Mouse (Mus musculus) intestine, embryonic 14.5 days (tissue): ENCODE measurements around the gene Npcd. TPM values are rescaled to one million over a fixed set of nuclear protein-coding genes. Genes with fewer than 3 reads are reported as not detected.

Experiments
- ATAC-seq: fragments of 200-750 bp; cut with Nextera tagmentation; replicated peaks from 2 replicates; pipeline ENCODE4 v1.8.0; 2017; ENCODE audit warnings: low read depth, moderate number of reproducible peaks, moderate TSS enrichment, moderate library complexity; ENCODE audit not compliant: low FRiP score, low TSS enrichment
- DNase-seq: peaks from one replicate; pipeline ENCODE4 v3.0.0-alpha.2; 2018; ENCODE audit warnings: low spot score
- H3K27ac ChIP-seq: fragments of 300-500 bp; sonication (generic); 2 replicates; pipeline ENCODE4 v1.5.1; 2014; ENCODE audit warnings: low read depth, mild to moderate bottlenecking, control low read depth
- H3K27me3 ChIP-seq: fragments of 300-500 bp; sonication (generic); replicated peaks from 2 replicates; pipeline ENCODE4 v1.6.1; 2014; ENCODE audit warnings: low read length, control low read depth; ENCODE audit not compliant: control insufficient read depth, insufficient read depth
- H3K36me3 ChIP-seq: fragments of 300-500 bp; sonication (generic); 2 replicates; pipeline ENCODE4 v1.6.1; 2014; ENCODE audit warnings: low read length, control low read depth; ENCODE audit not compliant: control insufficient read depth, insufficient read depth
- H3K4me1 ChIP-seq: fragments of 300-500 bp; sonication (generic); replicated peaks from 2 replicates; pipeline ENCODE4 v1.6.1; 2014; ENCODE audit warnings: low read length, control low read depth, mixed read lengths; ENCODE audit not compliant: control insufficient read depth, insufficient read depth
- H3K4me2 ChIP-seq: fragments of 300-500 bp; sonication (generic); 2 replicates; pipeline ENCODE4 v1.6.1; 2014; ENCODE audit warnings: low read length
- H3K4me3 ChIP-seq: fragments of 300-500 bp; sonication (generic); 2 replicates; pipeline ENCODE4 v1.5.1; 2014; ENCODE audit warnings: low read depth, low read length, control low read depth, mixed read lengths
- H3K9ac ChIP-seq: fragments of 300-500 bp; sonication (generic); 2 replicates; pipeline ENCODE4 v1.6.1; 2014; ENCODE audit warnings: mild to moderate bottlenecking, low read length
- H3K9me3 ChIP-seq: fragments of 300-500 bp; sonication (generic); 2 replicates; pipeline ENCODE4 v1.6.1; 2016; ENCODE audit warnings: low read length, control low read depth; ENCODE audit not compliant: control insufficient read depth
- WGBS: fragments of 180-500 bp; shearing (Covaris S2); extraction: QIAGEN DNeasy Blood & Tissue Kit; methylation state at CpG from one replicate; pipeline ENCODE4 v1.1.7; 2014; 5-methylcytosine and 5-hydroxymethylcytosine counted together
- polyA plus RNA-seq: library from polyadenylated mRNA; unstranded; fragments of >200 nt; fragmentation: Nextera tagmentation; extraction: Ambion mirVana; gene quantifications from 2 replicates; pipeline ENCODE4 v1.2.1, GENCODE M21; 2014

Gene Npcd
- polyA plus RNA-seq, 1 experiment from 2014 or later = not detected

DNA sequence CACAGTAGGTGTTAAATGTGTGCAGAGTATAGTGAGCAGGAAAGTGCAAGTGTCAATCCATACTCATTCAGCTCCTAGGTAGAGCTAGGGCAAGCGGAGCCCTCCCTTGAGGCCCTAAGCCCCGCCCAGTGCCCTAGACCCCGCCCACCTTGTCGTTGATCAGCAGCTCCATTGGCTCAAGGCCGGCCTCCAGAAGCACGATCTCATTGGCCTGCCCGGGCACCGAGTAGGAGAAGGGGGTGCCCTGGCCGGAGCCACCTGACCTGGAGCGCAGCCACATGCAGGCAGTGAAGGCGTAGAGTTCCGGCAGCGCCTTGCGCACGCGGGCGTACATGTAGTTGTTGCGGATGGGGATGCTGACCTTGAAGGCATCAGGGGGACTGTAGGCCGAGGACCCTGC lies 41.6 kb downstream of the Npcd start:
- H3K4me1 ChIP-seq = no peaks in the 10 kb centered on the region
- ATAC-seq (no peak), DNase-seq (no peak)
- H3K27me3 ChIP-seq = no peaks in the 10 kb centered on the region; the same call in 1 of the 2 replicates
- 17% methylated on average over 19 of the region's 19 CpGs for WGBS
- no peak overlapping the region for H3K4me2 ChIP-seq
- H3K9me3 ChIP-seq = no peaks in the 10 kb centered on the region
- H3K9ac ChIP-seq = no peak overlapping the region
- no peak overlapping the region for H3K27ac ChIP-seq
- no peaks in the 10 kb centered on the region for H3K36me3 ChIP-seq
- H3K4me3 ChIP-seq = no peak overlapping the region

DNA sequence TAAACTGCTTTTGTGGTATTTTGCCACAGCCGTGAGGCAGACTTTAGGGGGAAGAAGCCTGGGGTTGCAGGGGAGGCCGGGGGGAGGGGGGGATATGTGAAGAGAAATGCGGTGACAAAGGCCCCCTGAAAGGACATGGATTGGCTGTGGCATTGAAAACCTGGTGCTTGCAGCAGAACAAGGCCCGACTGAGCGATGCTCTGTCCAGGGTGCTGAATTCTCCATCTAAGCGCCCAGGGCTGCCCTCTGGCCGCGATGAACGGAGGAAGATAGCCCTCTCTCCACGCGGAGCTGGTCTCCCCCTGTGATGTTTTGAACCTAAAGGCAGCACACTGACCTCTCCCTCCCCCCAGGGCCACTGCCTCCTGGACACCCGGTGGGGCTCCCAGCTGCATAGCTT lies 42.5 kb downstream of the Npcd start:
- Histone ChIP-seq H3K4me3 (no peak overlapping the region), H3K27me3 (no peaks in the 10 kb centered on the region; the same call in 1 of the 2 replicates), H3K9me3 (no peaks in the 10 kb centered on the region), H3K4me2 (no peak overlapping the region), H3K27ac (no peak overlapping the region), H3K36me3 (no peaks in the 10 kb centered on the region), H3K4me1 (no peaks in the 10 kb centered on the region), H3K9ac (no peak overlapping the region)
- no peak for ATAC-seq
- peak; percentile 89 for DNase-seq
- 3% methylated on average over 12 of the region's 12 CpGs for WGBS

DNA sequence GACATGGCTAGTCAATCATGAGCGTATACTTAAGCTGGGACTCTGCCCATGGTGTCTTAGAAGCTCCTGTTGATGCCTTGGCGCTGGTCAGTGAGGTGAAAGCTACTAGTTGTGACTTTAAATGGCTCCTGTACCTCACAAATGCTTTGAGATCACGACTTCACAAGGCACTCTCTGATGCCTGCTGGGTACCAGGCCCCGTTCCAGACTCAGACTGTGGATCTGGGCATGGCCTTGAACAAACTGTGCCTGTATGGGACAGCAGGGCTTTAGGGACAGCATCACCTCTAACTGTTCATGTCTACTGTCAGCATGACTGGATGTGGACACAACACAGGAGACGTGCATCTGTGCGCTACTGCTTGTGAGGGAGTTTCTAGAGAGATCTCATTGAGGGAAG lies 43.1 kb downstream of the Npcd start:
- H3K27me3 ChIP-seq = no peaks in the 10 kb centered on the region; the same call in 1 of the 2 replicates
- H3K27ac ChIP-seq = no peak overlapping the region
- ATAC-seq (no peak), DNase-seq (no peak)
- H3K9me3 ChIP-seq = no peaks in the 10 kb centered on the region
- no peak overlapping the region for H3K4me2 ChIP-seq
- 84% methylated on average over 6 of the region's 6 CpGs for WGBS
- no peaks in the 10 kb centered on the region for H3K36me3 ChIP-seq
- no peak overlapping the region for H3K4me3 ChIP-seq
- H3K9ac ChIP-seq = no peak overlapping the region
- no peaks in the 10 kb centered on the region for H3K4me1 ChIP-seq

DNA sequence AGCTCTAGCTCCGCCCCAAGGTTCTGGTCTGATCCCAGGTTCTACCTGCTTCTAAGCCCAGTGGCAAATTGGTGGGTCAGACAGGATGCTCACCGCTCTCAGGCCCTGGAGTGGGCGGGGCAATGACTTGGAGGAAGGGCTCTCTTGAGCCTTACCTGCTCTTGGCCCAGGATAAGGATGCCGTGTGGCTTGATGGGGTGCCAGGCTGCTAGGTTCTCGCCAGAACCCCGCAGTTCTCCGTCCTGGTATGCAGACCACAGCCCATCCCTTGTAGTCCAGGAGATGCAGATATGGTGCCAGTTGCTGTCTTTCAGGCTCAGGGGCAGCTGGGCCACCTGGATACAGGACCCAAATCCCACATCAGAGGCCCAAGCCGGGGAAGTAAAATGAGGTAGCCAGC lies 43.9 kb downstream of the Npcd start:
- Histone ChIP-seq H3K9me3 (no peaks in the 10 kb centered on the region), H3K4me1 (no peaks in the 10 kb centered on the region), H3K4me3 (no peak overlapping the region), H3K36me3 (no peaks in the 10 kb centered on the region), H3K27ac (no peak overlapping the region), H3K27me3 (no peaks in the 10 kb centered on the region; the same call in 1 of the 2 replicates), H3K4me2 (no peak overlapping the region), H3K9ac (no peak overlapping the region)
- 43% methylated on average over 8 of the region's 8 CpGs for WGBS
- DNase-seq (no peak), ATAC-seq (no peak)

DNA sequence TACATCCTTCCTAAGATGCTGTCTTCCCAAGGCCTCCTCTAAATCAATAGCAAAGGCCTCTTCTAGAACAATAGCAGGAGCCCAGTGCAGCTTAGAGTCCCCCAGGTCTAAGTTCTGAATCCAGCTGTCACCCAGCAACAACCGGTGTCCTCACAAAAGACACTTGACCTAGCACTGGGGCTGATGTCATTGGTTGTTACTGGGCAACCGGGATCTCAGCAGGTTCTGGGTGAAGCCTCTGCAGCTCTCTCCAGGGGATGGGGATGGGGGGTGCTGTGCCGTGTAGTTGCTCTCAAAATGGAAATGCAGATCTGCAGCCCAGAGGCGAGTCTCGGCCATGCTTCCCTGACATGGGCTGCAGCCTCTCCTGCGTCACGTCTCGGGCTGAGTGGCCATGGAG lies 46.2 kb downstream of the Npcd start:
- no peaks in the 10 kb centered on the region for H3K4me1 ChIP-seq
- no peaks in the 10 kb centered on the region; the same call in 1 of the 2 replicates for H3K27me3 ChIP-seq
- no peak overlapping the region for H3K27ac ChIP-seq
- no peak overlapping the region for H3K9ac ChIP-seq
- 66% methylated on average over 8 of the region's 8 CpGs for WGBS
- H3K36me3 ChIP-seq = no peaks in the 10 kb centered on the region
- no peak overlapping the region for H3K4me3 ChIP-seq
- no peaks in the 10 kb centered on the region for H3K9me3 ChIP-seq
- DNase-seq = no peak
- H3K4me2 ChIP-seq = no peak overlapping the region
- no peak for ATAC-seq

DNA sequence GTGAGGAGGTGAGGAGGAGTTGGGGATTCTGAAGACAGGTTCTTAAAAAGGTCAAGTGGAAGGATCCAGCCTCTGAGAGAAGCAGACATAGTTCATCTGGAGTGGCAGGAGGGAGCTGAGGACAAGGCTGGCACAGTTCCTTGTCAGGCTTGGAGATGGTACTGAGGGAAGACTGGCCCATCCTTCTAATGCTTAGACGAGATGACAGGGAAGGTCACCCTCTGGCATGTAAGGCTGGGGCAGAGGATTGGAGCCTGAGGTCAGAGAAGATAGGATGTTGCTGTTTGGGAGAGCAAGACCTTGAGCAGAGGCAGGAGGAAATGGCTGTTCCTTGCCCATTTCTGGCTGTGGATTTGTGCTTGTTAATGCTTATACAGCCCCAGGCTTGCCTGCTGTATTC lies 49.0 kb downstream of the Npcd start:
- no peaks in the 10 kb centered on the region for H3K9me3 ChIP-seq
- no peaks in the 10 kb centered on the region for H3K27me3 ChIP-seq
- no peaks in the 10 kb centered on the region for H3K36me3 ChIP-seq
- no peaks in the 10 kb centered on the region for H3K4me1 ChIP-seq
- ATAC-seq (no peak), DNase-seq (no peak)
- H3K4me2 ChIP-seq = no peak overlapping the region
- H3K4me3 ChIP-seq = no peak overlapping the region
- H3K9ac ChIP-seq = no peak overlapping the region
- WGBS = 62% methylated on average over 1 of the region's 1 CpGs
- no peak overlapping the region for H3K27ac ChIP-seq

DNA sequence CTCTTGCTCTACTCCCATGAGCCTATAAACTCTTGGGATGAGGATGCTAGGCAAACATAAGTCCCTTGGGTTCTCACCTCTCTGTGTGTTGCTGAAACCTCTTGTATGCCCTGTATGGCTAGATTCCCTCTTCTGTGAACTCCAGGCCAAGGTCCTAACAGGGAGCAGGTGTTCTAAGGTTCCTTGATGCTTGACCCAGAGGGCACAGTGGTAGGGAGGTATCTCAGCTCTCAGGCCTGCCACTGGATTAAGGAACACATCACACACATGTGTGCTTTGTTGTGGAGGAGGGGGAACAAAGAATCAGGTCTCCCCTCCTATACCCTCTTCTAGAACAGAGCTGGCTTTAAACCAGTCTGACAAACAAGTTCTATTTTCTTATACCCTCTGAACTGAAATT lies 56.3 kb downstream of the Npcd start, which contains the start of gene Dnal4:
Gene Dnal4 (minus strand): TSS at position 101 of the 400 bp plus-strand sequence.
- Histone ChIP-seq H3K4me1 (peaks cover 14% of the 10 kb centered on the region), H3K9me3 (no peaks in the 10 kb centered on the region), H3K9ac (no peak within 1 kb of the TSS), H3K27ac (no peak within 1 kb of the TSS), H3K36me3 (no peaks in the 10 kb centered on the region), H3K4me2 (no peak within 1 kb of the TSS), H3K4me3 (no peak within 1 kb of the TSS), H3K27me3 (no peaks in the 10 kb centered on the region)
- DNase-seq = no peak
- no peak for ATAC-seq

DNA sequence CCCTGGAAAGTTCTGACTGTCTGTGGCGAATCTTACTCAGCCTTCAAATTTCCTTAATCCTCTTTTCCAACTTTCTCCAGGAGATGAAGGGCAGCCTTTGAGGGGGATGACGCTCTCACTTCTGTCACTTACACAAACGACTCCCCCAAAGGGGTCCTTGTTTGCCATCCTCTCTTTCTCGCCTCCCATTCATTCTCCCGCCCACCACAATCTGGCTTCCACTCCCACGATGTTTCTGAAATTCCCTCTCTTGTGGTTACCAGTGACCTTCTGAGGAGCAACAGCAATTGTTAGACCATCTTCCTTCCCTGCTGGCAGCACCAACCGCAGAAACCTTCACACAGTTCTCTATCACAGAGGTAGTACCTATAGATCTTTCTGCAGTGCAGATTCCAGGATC lies 58.4 kb downstream of the Npcd start:
- DNase-seq (no peak), ATAC-seq (no peak)
- H3K4me3 ChIP-seq = no peak overlapping the region
- WGBS = 69% methylated on average over 7 of the region's 7 CpGs
- H3K4me2 ChIP-seq = no peak overlapping the region
- H3K4me1 ChIP-seq = peaks cover 14% of the 10 kb centered on the region
- no peak overlapping the region for H3K9ac ChIP-seq
- no peak overlapping the region for H3K27ac ChIP-seq
- no peaks in the 10 kb centered on the region for H3K27me3 ChIP-seq
- no peaks in the 10 kb centered on the region for H3K36me3 ChIP-seq
- no peaks in the 10 kb centered on the region for H3K9me3 ChIP-seq

DNA sequence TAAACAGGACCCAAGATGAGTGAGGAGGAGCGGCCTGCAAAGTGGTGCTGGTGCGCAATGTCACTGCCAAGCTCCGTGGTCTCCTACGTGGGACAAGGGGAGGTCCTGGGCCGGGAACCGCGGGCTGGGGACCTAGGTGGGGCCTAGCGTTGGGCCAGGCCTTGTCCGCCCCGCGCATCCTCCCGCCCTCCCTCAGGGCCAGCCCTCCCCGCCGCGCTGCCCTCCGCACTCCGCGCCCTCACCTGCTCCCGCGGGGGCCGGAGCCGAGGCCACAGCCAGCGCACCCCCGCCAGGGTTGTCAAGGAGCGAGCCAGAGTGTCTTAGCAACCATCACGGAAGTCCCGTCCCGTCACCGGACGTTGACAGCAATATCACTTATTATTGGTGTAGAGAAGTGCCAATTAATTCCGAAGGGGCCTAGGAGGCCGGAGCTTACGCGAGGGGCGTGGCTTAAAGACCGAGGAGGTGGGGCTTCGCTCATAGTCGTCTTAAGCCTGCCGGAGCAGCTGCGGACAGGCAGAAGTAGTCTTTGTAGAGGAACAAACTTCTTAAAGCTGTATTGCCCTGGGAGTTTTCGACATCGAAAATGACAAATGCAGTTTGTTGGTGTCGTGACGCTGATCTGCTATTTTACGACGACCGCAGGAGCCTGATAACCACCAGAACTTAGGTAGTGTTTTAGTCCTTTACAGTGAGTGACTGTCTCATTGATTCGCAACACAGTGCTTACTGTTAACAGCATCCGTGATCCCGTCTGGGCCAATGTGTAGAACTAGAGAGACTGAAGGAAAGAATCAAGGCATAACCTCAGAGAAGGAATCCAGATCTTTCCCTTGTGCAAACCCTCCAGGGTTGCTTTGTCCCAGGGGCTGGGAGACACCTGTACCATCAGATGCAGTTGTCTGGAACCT lies 59.7 kb downstream of the Npcd start:
- Histone ChIP-seq H3K36me3 (no peaks in the 10 kb centered on the region), H3K9me3 (no peaks in the 10 kb centered on the region), H3K4me2 (peak overlapping the region; percentile 63), H3K4me1 (peaks cover 14% of the 10 kb centered on the region), H3K27ac (peak overlapping the region; percentile 77; the same call in 1 of the 2 replicates), H3K9ac (peak overlapping the region; percentile 77), H3K4me3 (peak overlapping the region; percentile 83), H3K27me3 (no peaks in the 10 kb centered on the region)
- peak; percentile 96 for ATAC-seq
- peak; percentile 92 for DNase-seq
- under 1% methylated on average over 46 of the region's 50 CpGs for WGBS
